Comparison of ENCODE assay signal across 21 mouse cellular contexts in the genomic region with DNA sequence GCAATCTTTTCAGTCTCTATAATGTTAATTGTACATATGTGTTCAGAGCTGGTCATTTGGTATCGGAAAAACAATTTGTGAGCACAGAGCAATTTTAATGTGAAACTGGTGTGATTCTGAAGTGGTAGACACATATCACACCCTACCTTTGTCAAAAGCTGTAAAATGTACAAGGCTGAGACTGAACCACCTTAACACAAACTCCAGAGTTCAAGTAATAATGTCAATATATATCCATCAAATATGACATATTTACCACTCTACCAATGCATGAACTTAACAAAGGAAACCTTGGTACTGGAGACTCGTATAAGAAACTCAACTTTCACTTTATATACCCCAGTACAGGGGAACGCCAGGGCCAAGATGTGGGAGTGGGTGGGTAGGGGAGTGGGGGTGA.
DNase-seq lines count a peak whose midpoint lies in the region; ATAC-seq and TF ChIP-seq lines count a peak whose summit lies in the region.
"Had no signal": no experiment of that assay in that cellular context is flagged by ENCODE, and none has a peak within 500 bp of the region (broad histone marks: within the 10 kb centered on the region; RNA-seq: fewer than 3 reads in every experiment).

No protein-coding gene starts in this region.

- no peak for TF ChIP-seq CTCF in intestine, postnatal 0 days (IDR thresholded peaks at IDR 0.05; ENCODE audit: low read depth)

- no peak overlapping the region for H3K27ac ChIP-seq in intestine, embryonic 15.5 days
- no peak overlapping the region for H3K27ac ChIP-seq in intestine, embryonic 16.5 days (ENCODE audit: low read length)
- no peak overlapping the region for H3K27ac ChIP-seq in intestine, postnatal 0 days (ENCODE audit: low read depth, low read length)

- no peak overlapping the region for H3K4me3 ChIP-seq in intestine, embryonic 15.5 days (replicated peaks)
- no peak overlapping the region for H3K4me3 ChIP-seq in intestine, embryonic 16.5 days (ENCODE audit: low read length)
- H3K4me3 ChIP-seq in intestine, postnatal 0 days (ENCODE audit: low read depth, low read length), result no peak overlapping the region

- H3K9ac ChIP-seq in intestine, embryonic 15.5 days, result no peak overlapping the region
- H3K9ac ChIP-seq in intestine, embryonic 16.5 days (ENCODE audit: low read depth, low read length), result no peak overlapping the region
- H3K9ac ChIP-seq in intestine, postnatal 0 days (ENCODE audit: low read depth, low read length), result no peak overlapping the region

- no peak overlapping the region for H3K4me2 ChIP-seq in intestine, embryonic 15.5 days (replicated peaks)
- H3K4me2 ChIP-seq in intestine, embryonic 16.5 days (ENCODE audit: low read depth, low read length), result no peak overlapping the region
- no peak overlapping the region for H3K4me2 ChIP-seq in intestine, postnatal 0 days (replicated peaks; ENCODE audit: low read depth)

- peak; percentile 72 for ATAC-seq in intestine, embryonic 15.5 days
- ATAC-seq in intestine, embryonic 16.5 days, result peak; percentile 59
- ATAC-seq in intestine, postnatal 0 days, result peak; percentile 13; the same call in 1 of the 2 replicates
- no peak for ATAC-seq in erythroid progenitor cell, adult 5-6 weeks (replicated peaks; ENCODE audit: low FRiP score, poor library complexity, severe bottlenecking)
- ATAC-seq: activated CD4-positive, CD25-positive, alpha-beta regulatory T cell, adult 4 months; CD4-positive, CD25-positive, alpha-beta regulatory T cell, adult 4 months; Patski had no signal

- 57% methylated on average over 3 of the region's 3 CpGs for WGBS in intestine, embryonic 15.5 days
- WGBS in intestine, embryonic 16.5 days, result 68% methylated on average over 3 of the region's 3 CpGs
- 48% methylated on average over 3 of the region's 3 CpGs for whole genome bisulfite sequencing in intestine, postnatal 0 days

- no peaks in the 10 kb centered on the region for H3K27me3 ChIP-seq in intestine, embryonic 15.5 days (replicated peaks)
- H3K27me3 ChIP-seq in intestine, embryonic 16.5 days (replicated peaks; ENCODE audit: control insufficient read depth, insufficient read depth, low read length), result no peaks in the 10 kb centered on the region
- no peaks in the 10 kb centered on the region for H3K27me3 ChIP-seq in intestine, postnatal 0 days (replicated peaks; ENCODE audit: control insufficient read depth, insufficient read depth, low read length)
- H3K27me3 ChIP-seq: CH12.LX, Patski had no signal

- no peaks in the 10 kb centered on the region for H3K9me3 ChIP-seq in intestine, embryonic 15.5 days
- no peaks in the 10 kb centered on the region for H3K9me3 ChIP-seq in intestine, embryonic 16.5 days (ENCODE audit: control insufficient read depth, low read length)
- no peaks in the 10 kb centered on the region for H3K9me3 ChIP-seq in intestine, postnatal 0 days (ENCODE audit: control insufficient read depth)
- H3K9me3 ChIP-seq: G1E had no signal

- H3K36me3 ChIP-seq in intestine, embryonic 15.5 days, result no peaks in the 10 kb centered on the region
- H3K36me3 ChIP-seq in intestine, embryonic 16.5 days (ENCODE audit: control insufficient read depth, insufficient read depth, low read length), result no peaks in the 10 kb centered on the region
- H3K36me3 ChIP-seq in intestine, postnatal 0 days (ENCODE audit: control insufficient read depth, insufficient read depth), result no peaks in the 10 kb centered on the region
- H3K36me3 ChIP-seq: G1E had no signal

- no peaks in the 10 kb centered on the region for H3K4me1 ChIP-seq in intestine, embryonic 15.5 days (replicated peaks)
- H3K4me1 ChIP-seq in intestine, embryonic 16.5 days (ENCODE audit: control insufficient read depth, insufficient read depth, low read length), result no peaks in the 10 kb centered on the region
- no peaks in the 10 kb centered on the region for H3K4me1 ChIP-seq in intestine, postnatal 0 days (replicated peaks; ENCODE audit: control insufficient read depth, insufficient read depth, low read length)

- DNase-seq in embryo, embryonic 10 days (ENCODE audit: low spot score), result no peak
- no peak for DNase-seq in urinary bladder, adult 18-20 months (ENCODE audit: low spot score in 2 of 2)
- DNase-seq: adrenal gland, adult 2 months; adrenal gland, adult 8-10 months; adrenal gland, postnatal 10 days; adrenal gland, postnatal 14 days; adrenal gland, postnatal 25 days; adrenal gland, postnatal 36 days; B cell, adult 2 months; cerebellum, adult 11 months; cerebellum, adult 11-12 months; cerebellum, adult 18-20 months had no signal
